Mouse (Mus musculus) common myeloid progenitor, adult 5-6 weeks (primary cell): ENCODE results near the gene Defb36. TPM values are rescaled to one million over a fixed set of nuclear protein-coding genes. Genes with fewer than 3 reads are reported as not detected.
A peak's percentile ranks its signal among the peaks of the same experiment; 100 is the strongest.

Experiments used
- ATAC-seq: replicated peaks from 2 replicates; pipeline ENCODE4 v1.8.0; 2016; ENCODE audit warnings: low read depth, mild to moderate bottlenecking, moderate TSS enrichment, inconsistent platforms; ENCODE audit not compliant: poor library complexity, severe bottlenecking
- total RNA-seq: library from RNA; stranded (forward); fragments of 200-1000, 187-1606 nt; gene quantifications from 2 replicates; pipeline ENCODE4 v1.2.3, GENCODE M21; 2017

The Defb36 gene
- total RNA-seq, 1 experiment from 2014 or later = not detected

DNA sequence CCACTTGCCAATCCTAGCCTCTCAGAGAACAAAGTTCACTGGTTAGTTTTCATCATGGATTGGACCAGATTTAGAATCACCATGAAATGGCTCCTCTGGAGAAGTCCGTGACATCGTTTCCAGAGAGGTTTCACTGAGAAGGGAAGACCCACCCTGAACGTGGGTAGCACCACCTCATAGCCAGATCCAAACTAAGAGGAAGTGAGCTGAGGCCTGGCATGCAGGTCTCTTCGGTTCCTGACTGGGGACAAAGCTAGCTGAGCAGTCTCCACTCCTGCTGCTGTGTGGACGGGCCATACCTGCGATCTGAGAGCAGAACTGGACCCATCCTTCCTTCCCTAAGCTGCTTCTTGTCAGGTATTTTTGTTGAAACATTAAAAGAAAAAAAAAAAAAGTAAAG is 57.0 kb downstream of the Defb36 start:
- peak; percentile 68; the same call in 1 of the 2 replicates for ATAC-seq

Other genes with a start within 250 kb of the Defb36 start
- not detected in 2 replicates for gene Nrsn2, start 227.7 kb upstream of the Defb36 start, total RNA-seq
- 3.3 and 3.7 TPM in 2 replicates for gene Sox12, start 206.3 kb upstream of the Defb36 start, total RNA-seq
- gene Zcchc3, start 189.3 kb upstream of the Defb36 start, total RNA-seq = 3.7 and 4.3 TPM in 2 replicates
- not detected in 2 replicates for gene 6820408C15Rik, start 188.7 kb upstream of the Defb36 start, total RNA-seq
- gene Defb23, start 139.7 kb upstream of the Defb36 start, total RNA-seq = not detected in 2 replicates
- gene Defb20, start 127.3 kb upstream of the Defb36 start, total RNA-seq = not detected in 2 replicates
- gene Defb22, start 114.2 kb upstream of the Defb36 start, total RNA-seq = not detected in 2 replicates
- gene Defb26, start 92.6 kb upstream of the Defb36 start, total RNA-seq = not detected in 2 replicates
- not detected in 2 replicates for gene Defb28, start 86.1 kb upstream of the Defb36 start, total RNA-seq
- gene Defb29, start 64.2 kb upstream of the Defb36 start, total RNA-seq = not detected in 2 replicates
- not detected in 2 replicates for gene Gm17416, start 35.0 kb upstream of the Defb36 start, total RNA-seq
- gene Defb21, start 31.6 kb upstream of the Defb36 start, total RNA-seq = not detected in 2 replicates
- gene Defb19, start 24.0 kb upstream of the Defb36 start, total RNA-seq = not detected in 2 replicates
- gene Defb45, start 4.9 kb upstream of the Defb36 start, total RNA-seq = not detected in 2 replicates
- gene Defb25, start 18.7 kb downstream of the Defb36 start, total RNA-seq = not detected in 2 replicates
- 0.50 TPM in 1 of 2 replicates, not detected in the other for gene Rem1, start 22.6 kb downstream of the Defb36 start, total RNA-seq
- gene H13, start 65.1 kb downstream of the Defb36 start, total RNA-seq = 68.2 and 70.3 TPM in 2 replicates
- 3.8 and 10.0 TPM in 2 replicates for gene Mcts2, start 82.7 kb downstream of the Defb36 start, total RNA-seq
- gene Id1, start 131.9 kb downstream of the Defb36 start, total RNA-seq = 2.8 and 5.8 TPM in 2 replicates
- gene Cox4i2, start 149.8 kb downstream of the Defb36 start, total RNA-seq = 2.7 and 3.7 TPM in 2 replicates
- gene Bcl2l1, start 227.4 kb downstream of the Defb36 start, total RNA-seq = 8.4 and 11.8 TPM in 2 replicates
- 98.6 and 104 TPM in 2 replicates for gene Tpx2, start 243.6 kb downstream of the Defb36 start, total RNA-seq